Mouse (Mus musculus): ENCODE data around the gene Rrp1b. TPM values are rescaled to one million over a fixed set of nuclear protein-coding genes. Genes with fewer than 3 reads are reported as not detected.
A peak's percentile ranks its signal among the peaks of the same experiment; 100 is the strongest.
"Not testable (repeated sequence)": the region's sequence is repeated elsewhere in the genome, so short reads cannot be mapped to it uniquely, and the experiment has no call there.

The Rrp1b gene
- total RNA-seq, 2 experiments from 2014 or later, result 5.9 to 8.4 TPM

- DNase-seq (ENCODE audit: low spot score), result no peak
These were observed 47.5 kb downstream of the Rrp1b start for GRCm38 (mm10) chr17:32083351-32083750.

GRCm38 (mm10) chr17:32087069-32087468 is 51.2 kb downstream of the Rrp1b start:
- no peak for DNase-seq (ENCODE audit: low spot score)

GRCm38 (mm10) chr17:32091032-32091363 is 55.1 kb downstream of the Rrp1b start:
- no peak for DNase-seq (ENCODE audit: low spot score)

- DNase-seq (ENCODE audit: low spot score), result peak; percentile 72
These were observed 55.7 kb downstream of the Rrp1b start for GRCm38 (mm10) chr17:32091364-32092240.

GRCm38 (mm10) chr17:32092241-32092619 is 56.3 kb downstream of the Rrp1b start:
- no peak for DNase-seq (ENCODE audit: low spot score)

- DNase-seq (ENCODE audit: low spot score), result no peak
These were observed 57.0 kb downstream of the Rrp1b start for GRCm38 (mm10) chr17:32092895-32093294.

- no peak for DNase-seq (ENCODE audit: low spot score)
These were observed 61.8 kb downstream of the Rrp1b start for GRCm38 (mm10) chr17:32097676-32098075.

- not testable (repeated sequence) for DNase-seq (ENCODE audit: low spot score)
These were observed 63.0 kb downstream of the Rrp1b start for GRCm38 (mm10) chr17:32098905-32099304.

GRCm38 (mm10) chr17:32099574-32099942 is 63.7 kb downstream of the Rrp1b start:
- no peak for DNase-seq (ENCODE audit: low spot score)

GRCm38 (mm10) chr17:32099943-32100586 is 64.2 kb downstream of the Rrp1b start:
- DNase-seq (ENCODE audit: low spot score), result peak; percentile 48

- no peak for DNase-seq (ENCODE audit: low spot score)
These were observed 67.2 kb downstream of the Rrp1b start for GRCm38 (mm10) chr17:32103054-32103453.

GRCm38 (mm10) chr17:32106358-32106757 is 70.5 kb downstream of the Rrp1b start:
- DNase-seq (ENCODE audit: low spot score), result no peak

- DNase-seq (ENCODE audit: low spot score), result no peak
These were observed 72.0 kb downstream of the Rrp1b start for GRCm38 (mm10) chr17:32107877-32108276.

- not testable (repeated sequence) for DNase-seq (ENCODE audit: low spot score)
These were observed 72.6 kb downstream of the Rrp1b start for GRCm38 (mm10) chr17:32108320-32109011.

- no peak for DNase-seq (ENCODE audit: low spot score)
These were observed 73.5 kb downstream of the Rrp1b start for GRCm38 (mm10) chr17:32109201-32109940.

GRCm38 (mm10) chr17:32110424-32110823 is 74.5 kb downstream of the Rrp1b start:
- no peak for DNase-seq (ENCODE audit: low spot score)

GRCm38 (mm10) chr17:32110980-32111780 is 75.3 kb downstream of the Rrp1b start:
- no peak for DNase-seq (ENCODE audit: low spot score)
